Mouse (Mus musculus) adrenal gland, adult (tissue): ENCODE measurements at regions not wholly inside any gene's neighbourhood (a gene's known extent, or its start where the extent isn't known, plus 50 kb on each side); places are given as distances from the start of the nearest gene placed in this dataset.
"Not testable (repeated sequence)": the region's sequence is repeated elsewhere in the genome, so short reads cannot be mapped to it uniquely, and the experiment has no call there.

Experiments
- DNase-seq, 2 experiments: peaks; one replicate each; pipeline ENCODE4 v3.0.0; 2022 to 2023; ENCODE audit warnings: low spot score in 1 of 2; ENCODE audit not compliant: inconsistent age in 2 of 2

- DNase-seq: peak; percentile 10 to 75
Observed at GRCm38 (mm10) chr10:30470831-30471230, 129.7 kb downstream of the Trmt11 start.

- DNase-seq: no peak
Observed at GRCm38 (mm10) chr10:30450616-30451015, 149.9 kb downstream of the Trmt11 start.

- DNase-seq: no peak
Observed at GRCm38 (mm10) chr10:30447057-30447456, 153.5 kb downstream of the Trmt11 start.

GRCm38 (mm10) chr10:30446572-30446971 lies 154.0 kb downstream of the Trmt11 start:
- DNase-seq: no peak

GRCm38 (mm10) chr10:30439802-30440201 lies 160.7 kb downstream of the Trmt11 start:
- DNase-seq: no peak

GRCm38 (mm10) chr10:30426420-30426923 lies 174.1 kb downstream of the Trmt11 start:
- DNase-seq: no peak

- peak in 1 of 2 experiments; percentile 79 for DNase-seq
Observed at GRCm38 (mm10) chr10:30419391-30420043, 181.0 kb downstream of the Trmt11 start.

GRCm38 (mm10) chr10:30416314-30416713 lies 184.2 kb downstream of the Trmt11 start:
- DNase-seq: no peak

- DNase-seq: no peak
Observed at GRCm38 (mm10) chr10:30411736-30412135, 188.8 kb downstream of the Trmt11 start.

- DNase-seq: no peak
Observed at GRCm38 (mm10) chr10:30405669-30406393, 194.7 kb downstream of the Trmt11 start.

- no peak for DNase-seq
Observed at GRCm38 (mm10) chr10:30370542-30370941, 170.2 kb upstream of the Cenpw start.

- not testable (repeated sequence) for DNase-seq
Observed at GRCm38 (mm10) chr10:30360811-30361210, 160.5 kb upstream of the Cenpw start.

GRCm38 (mm10) chr10:30359051-30359450 lies 158.7 kb upstream of the Cenpw start:
- no peak for DNase-seq

GRCm38 (mm10) chr10:30342965-30343478 lies 142.7 kb upstream of the Cenpw start:
- no peak for DNase-seq

- no peak for DNase-seq
Observed at GRCm38 (mm10) chr10:30328334-30329014, 128.1 kb upstream of the Cenpw start.

- no peak for DNase-seq
Observed at GRCm38 (mm10) chr10:30327849-30328248, 127.5 kb upstream of the Cenpw start.

GRCm38 (mm10) chr10:30326861-30327260 lies 126.5 kb upstream of the Cenpw start:
- DNase-seq: no peak

GRCm38 (mm10) chr10:30295871-30296270 lies 95.5 kb upstream of the Cenpw start:
- DNase-seq: not testable (repeated sequence)

GRCm38 (mm10) chr10:30281666-30282065 lies 81.3 kb upstream of the Cenpw start:
- DNase-seq: no peak

GRCm38 (mm10) chr10:30280451-30280850 lies 80.1 kb upstream of the Cenpw start:
- no peak for DNase-seq

GRCm38 (mm10) chr10:30279978-30280377 lies 79.6 kb upstream of the Cenpw start:
- no peak for DNase-seq

GRCm38 (mm10) chr10:30278987-30279386 lies 78.6 kb upstream of the Cenpw start:
- no peak for DNase-seq
